Mouse (Mus musculus) thymus, postnatal 10 days (tissue): ENCODE data around the gene Gja5.
"Not testable (repeated sequence)": the region's sequence is repeated elsewhere in the genome, so short reads cannot be mapped to it uniquely, and the experiment has no call there.

Experiments used
- DNase-seq, 2 experiments: peaks; one replicate each; pipeline ENCODE4 v3.0.0; 2021; ENCODE audit warnings: low spot score in 2 of 2

The Gja5 gene

GRCm38 (mm10) chr3:97037119-97037518, 132.6 kb downstream of the Gja5 start:
- DNase-seq: no peak

- DNase-seq: no peak
Measured at GRCm38 (mm10) chr3:97039721-97040120, 135.2 kb downstream of the Gja5 start.

- DNase-seq: no peak
Measured at GRCm38 (mm10) chr3:97044188-97044587, 139.7 kb downstream of the Gja5 start.

DNA sequence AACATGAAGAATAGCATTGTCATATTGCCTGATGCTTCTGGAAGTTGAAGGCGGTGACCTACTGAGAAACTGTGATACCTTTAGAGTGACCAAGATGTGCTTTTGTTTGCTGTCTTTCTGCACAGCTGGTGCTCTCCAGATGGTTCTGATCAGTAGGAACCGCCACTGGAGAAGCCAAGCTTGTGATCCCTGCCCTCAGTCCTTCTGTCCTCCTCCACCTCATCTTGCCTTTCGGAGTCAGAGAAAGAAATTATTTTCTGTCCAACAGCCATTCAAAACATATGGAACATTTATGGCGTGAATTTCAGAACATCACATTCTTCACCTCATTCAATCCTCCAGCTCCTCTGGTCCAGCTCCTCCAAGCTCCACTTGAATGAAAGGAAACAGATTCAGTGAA, 143.3 kb downstream of the Gja5 start:
- DNase-seq: no peak

DNA sequence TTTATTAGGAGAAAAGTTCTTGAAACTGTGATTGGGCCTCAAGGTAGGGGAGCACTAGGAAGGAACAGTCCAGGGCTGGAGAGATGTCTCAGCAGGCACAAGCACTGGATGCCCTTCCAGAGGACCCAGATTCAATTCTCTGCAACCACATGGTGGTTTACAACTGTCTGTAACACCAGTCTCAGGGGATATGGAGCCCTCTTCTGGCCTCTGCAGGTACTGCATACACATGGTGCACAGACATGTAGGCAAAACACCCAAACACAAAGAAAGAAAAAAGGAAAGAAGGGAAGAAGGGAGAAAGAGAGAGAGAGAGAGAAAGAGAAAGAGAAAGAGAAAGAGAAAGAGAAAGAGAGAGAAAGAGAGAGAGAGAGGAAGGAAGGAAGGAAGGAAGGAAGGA, 143.9 kb downstream of the Gja5 start:
- DNase-seq: peak in 1 of 2 experiments; percentile 23

DNA sequence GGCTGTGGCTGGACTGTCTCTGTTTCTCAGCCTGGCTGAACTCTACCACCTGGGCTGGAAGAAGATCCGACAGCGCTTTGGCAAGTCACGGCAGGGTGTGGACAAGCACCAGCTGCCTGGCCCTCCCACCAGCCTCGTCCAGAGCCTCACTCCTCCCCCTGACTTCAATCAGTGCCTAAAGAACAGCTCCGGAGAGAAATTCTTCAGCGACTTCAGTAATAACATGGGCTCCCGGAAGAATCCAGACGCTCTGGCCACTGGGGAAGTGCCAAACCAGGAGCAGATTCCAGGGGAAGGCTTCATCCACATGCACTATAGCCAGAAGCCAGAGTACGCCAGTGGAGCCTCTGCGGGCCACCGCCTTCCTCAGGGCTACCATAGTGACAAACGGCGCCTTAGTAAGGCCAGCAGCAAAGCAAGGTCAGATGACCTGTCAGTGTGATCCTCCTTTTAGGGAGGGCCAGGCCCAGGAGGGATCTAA, 146.8 kb downstream of the Gja5 start:
- no peak for DNase-seq

DNA sequence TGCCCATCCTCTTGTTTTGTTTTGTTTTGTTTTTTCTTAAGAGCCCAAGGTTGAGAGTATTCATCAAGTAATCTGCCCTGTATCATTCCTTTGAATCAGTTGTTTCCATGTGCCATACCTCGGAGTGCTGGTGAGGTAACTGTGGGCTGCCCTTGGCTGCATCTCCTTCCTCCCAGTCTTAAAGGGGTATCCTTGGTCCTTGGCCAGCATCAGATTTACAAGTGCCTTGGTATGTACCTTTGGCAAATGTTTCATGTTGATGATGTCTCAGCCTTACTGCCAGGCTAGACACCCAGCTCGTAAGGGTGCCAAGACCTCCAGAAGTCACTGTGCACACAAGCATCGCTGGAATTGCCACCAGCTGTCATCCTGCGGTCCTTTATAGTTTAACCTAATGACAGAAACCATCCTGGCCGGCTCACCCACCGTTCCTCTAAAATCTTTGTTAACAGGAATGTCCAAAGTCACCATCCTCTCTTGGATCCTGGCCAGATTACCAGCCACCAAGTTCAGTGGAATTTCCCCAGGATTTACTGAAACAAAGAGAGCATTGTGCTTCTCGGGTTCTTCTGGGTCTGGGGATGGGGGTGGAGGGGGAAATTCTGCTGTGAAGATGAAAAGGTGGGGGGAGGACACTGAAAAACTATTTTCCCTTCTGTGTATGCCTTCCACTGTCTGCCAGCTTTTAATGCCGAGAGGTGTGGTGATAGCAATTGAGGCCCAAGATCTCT, 147.7 kb downstream of the Gja5 start:
- DNase-seq: no peak

- DNase-seq: no peak
Measured at GRCm38 (mm10) chr3:97058704-97059103, 154.2 kb downstream of the Gja5 start.

DNA sequence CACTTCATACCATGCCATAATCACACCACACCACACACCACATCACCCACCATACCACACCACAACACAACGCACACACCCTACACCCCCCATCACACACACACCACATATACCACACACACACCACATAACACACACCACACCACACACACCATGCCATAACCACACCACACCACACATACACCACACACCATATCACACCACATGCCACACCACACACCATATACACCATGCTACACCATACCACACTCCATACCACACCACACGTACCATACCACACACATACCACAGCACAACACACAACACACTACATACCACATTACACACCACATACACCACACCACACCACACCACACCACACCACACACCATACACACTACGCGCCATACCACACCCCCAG, 155.6 kb downstream of the Gja5 start:
- no peak for DNase-seq

DNA sequence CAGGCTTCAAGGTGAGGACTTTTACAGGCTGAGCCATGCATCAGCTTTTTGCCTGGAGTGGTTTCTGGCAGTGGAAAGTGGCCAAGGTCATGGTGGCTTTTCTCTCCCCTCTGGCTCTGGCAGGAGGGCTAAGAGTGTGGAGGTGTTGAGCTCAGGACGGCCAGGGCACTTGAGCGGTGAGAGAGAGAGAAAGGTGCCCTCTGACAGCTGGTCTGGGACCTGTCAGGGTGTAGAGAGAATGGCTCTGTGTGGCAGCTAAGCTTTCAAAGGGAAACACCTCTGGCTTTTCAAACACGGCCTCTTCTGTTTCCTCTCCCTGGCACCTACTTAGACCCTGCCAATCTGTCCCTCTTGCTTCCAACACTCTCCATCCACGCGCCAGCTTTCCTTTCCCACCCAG, 158.3 kb downstream of the Gja5 start:
- DNase-seq: no peak

DNA sequence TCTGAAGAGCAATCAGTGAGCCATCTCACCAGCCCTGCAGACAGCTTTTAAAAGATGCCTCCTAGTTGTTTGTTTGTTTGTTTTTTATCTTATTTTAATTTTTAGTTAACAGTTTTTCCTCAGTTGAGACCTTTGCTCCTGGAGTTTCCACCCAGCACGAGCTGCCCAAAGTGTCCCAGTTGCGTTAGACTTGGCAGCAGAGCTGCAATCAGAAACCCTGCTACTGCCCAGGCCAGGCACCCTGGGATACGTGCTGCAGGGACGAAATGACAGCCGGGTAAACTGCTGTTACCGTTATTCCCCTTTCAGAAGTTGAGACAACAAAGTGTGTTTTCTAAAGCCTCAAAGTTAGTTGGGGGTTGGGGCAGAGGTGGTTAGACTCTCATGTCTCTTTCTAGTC, 159.6 kb downstream of the Gja5 start:
- no peak for DNase-seq

DNA sequence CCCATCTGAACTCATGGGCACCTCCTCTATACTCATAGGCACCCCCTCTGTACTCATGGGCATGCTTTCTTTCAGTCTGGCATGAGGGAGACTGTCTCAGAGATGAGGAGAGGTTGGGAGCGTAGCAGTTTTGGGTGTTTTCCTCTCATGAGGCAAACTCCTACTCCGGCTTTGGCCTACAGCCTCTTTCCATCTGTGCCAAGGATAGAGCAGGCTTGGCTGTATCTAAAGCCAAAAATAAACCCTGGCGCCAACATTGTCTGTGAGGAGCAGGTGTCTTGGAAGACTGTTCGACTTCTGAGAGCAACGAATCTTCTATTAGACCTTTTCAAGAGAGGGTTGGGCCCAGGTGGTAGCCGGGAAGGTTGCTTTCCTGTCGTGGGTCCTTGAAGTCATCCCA, 165.1 kb downstream of the Gja5 start:
- not testable (repeated sequence) for DNase-seq

DNA sequence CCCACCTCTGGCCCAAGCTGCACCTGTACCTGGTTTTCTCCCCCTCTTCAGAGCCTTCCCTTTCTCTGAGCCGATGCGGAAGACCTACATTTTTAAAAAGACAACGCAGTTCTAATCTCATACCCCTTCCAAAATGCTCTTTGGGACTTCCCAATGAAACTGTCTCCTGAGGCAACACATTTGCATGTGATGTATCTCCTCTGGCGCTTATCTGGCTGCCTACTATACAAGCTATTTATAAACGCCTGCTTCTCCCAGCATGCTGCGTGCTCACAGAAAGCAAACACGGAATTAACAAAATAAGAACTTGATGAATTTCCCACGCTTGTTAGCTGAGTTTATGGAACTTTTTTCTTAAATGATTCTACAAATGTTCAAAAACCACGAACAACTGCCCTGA, 167.4 kb downstream of the Gja5 start:
- DNase-seq: not testable (repeated sequence)

- not testable (repeated sequence) for DNase-seq
Measured at GRCm38 (mm10) chr3:97072361-97072760, 167.9 kb downstream of the Gja5 start.

GRCm38 (mm10) chr3:97075744-97076350, 171.4 kb downstream of the Gja5 start:
- not testable (repeated sequence) for DNase-seq

- peak; percentile 22 to 40 for DNase-seq
Measured at GRCm38 (mm10) chr3:97076412-97076811, 171.9 kb downstream of the Gja5 start.

GRCm38 (mm10) chr3:97078436-97078835, 173.9 kb downstream of the Gja5 start:
- DNase-seq: no peak

- DNase-seq: no peak
Measured at GRCm38 (mm10) chr3:97082156-97082555, 177.7 kb downstream of the Gja5 start.

DNA sequence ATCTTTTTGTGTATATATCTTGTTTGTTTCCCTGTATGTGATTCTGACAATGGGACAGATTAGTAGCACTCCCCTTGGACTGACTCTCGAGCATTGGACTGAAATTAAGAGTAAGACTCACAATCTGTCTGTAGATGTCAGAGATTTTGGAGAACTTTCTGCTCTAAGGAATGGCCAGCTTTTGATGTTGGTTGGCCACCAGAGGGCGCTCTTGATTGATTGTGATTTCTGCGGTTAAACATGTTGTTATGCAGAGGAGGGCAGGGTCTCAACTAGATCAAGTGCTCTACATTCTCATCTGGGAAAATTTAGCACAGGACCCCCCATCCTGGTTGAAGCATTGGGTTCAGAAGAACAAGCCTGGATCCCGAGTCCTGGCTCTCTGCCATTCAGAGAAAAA, 182.8 kb downstream of the Gja5 start:
- DNase-seq: peak; percentile 23 to 73

GRCm38 (mm10) chr3:97088291-97088690, 183.8 kb downstream of the Gja5 start:
- not testable (repeated sequence) for DNase-seq

- not testable (repeated sequence) for DNase-seq
Measured at GRCm38 (mm10) chr3:97091971-97092370, 187.5 kb downstream of the Gja5 start.

DNA sequence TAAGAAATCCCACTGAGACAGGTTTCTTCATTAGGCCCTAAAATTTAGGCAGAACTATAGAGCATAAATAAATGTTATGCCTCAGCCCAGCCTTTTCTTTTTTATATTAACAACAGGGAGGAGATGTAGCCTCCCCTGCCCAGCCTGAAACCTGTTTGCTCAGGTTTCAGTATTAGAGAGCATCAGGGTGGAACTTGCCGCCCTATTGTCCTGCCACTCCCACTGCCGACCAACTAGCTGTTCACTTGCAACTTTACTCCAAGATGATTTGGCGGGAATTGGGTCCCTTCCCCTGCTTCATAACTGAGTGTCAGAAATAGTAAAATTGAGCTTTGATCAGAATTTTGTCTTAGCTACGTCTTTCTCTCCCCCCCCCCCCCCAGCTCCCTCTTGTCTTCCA, 192.2 kb downstream of the Gja5 start:
- not testable (repeated sequence) for DNase-seq
